Mouse (Mus musculus) cerebellum, adult 2 months (tissue): ENCODE measurements around the gene Dpep3.

ENCODE experiments used
- CTCF ChIP-seq: fragments of 200-500 bp; IDR thresholded peaks from 2 replicates; pipeline ENCODE4 v1.5.1; 2011; ENCODE audit warnings: low read depth, mild to moderate bottlenecking, control low read depth, low read length, moderate library complexity, borderline replicate concordance; ENCODE audit not compliant: insufficient read depth
- POLR2A ChIP-seq: fragments of 200-500 bp; IDR thresholded peaks from 2 replicates; pipeline ENCODE4 v1.6.1; 2011; ENCODE audit warnings: low read length, control low read depth, borderline replicate concordance; ENCODE audit not compliant: insufficient read depth

DNA sequence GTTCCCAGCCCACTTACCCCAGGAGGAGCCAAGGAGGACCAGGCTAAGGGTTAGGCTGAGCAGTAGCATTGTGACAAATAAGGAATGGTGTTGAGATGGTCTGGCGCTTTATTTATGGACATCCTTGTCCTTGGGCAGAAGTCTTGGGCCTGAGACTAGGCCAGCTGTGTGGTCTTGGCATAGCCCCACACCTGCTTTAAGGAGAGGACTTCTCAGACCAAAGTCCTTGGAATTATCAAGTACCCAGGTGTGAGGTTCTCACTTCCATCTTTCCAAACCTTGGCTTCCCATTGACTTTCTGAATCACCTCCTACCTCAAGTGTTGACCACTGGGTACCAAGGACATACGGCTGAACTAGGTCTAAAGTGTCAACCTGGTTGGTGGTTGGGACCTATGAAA is 45.5 kb downstream of the Dpep3 start, which contains the start of gene Ctrl:
- no peak for TF ChIP-seq POLR2A
- no peak for TF ChIP-seq CTCF
